Mouse (Mus musculus): Measurements from ENCODE around the gene Icam1. TPM values are rescaled to one million over a fixed set of nuclear protein-coding genes. Genes with fewer than 3 reads are reported as not detected.

The Icam1 gene
- polyA plus RNA-seq, 1 experiment from 2014 or later: 4.2 TPM

- no peak overlapping the region for H3K9ac ChIP-seq (replicated peaks)
- no peaks in the 10 kb centered on the region for H3K9me3 ChIP-seq (replicated peaks)
- H3K27me3 ChIP-seq (replicated peaks): peaks cover 60% of the 10 kb centered on the region
- H3K4me1 ChIP-seq: peaks cover 50% of the 10 kb centered on the region
- H3K4me3 ChIP-seq (replicated peaks): no peak overlapping the region
- ATAC-seq (ENCODE audit: low FRiP score): no peak
- no peaks in the 10 kb centered on the region for H3K36me3 ChIP-seq
- H3K4me2 ChIP-seq: no peak overlapping the region
- WGBS: 67% methylated on average over 6 of the region's 6 CpGs
- H3K27ac ChIP-seq (replicated peaks): no peak overlapping the region
These were observed 12.8 kb downstream of the Icam1 start for GRCm38 (mm10) chr9:21028560-21029110.

DNA sequence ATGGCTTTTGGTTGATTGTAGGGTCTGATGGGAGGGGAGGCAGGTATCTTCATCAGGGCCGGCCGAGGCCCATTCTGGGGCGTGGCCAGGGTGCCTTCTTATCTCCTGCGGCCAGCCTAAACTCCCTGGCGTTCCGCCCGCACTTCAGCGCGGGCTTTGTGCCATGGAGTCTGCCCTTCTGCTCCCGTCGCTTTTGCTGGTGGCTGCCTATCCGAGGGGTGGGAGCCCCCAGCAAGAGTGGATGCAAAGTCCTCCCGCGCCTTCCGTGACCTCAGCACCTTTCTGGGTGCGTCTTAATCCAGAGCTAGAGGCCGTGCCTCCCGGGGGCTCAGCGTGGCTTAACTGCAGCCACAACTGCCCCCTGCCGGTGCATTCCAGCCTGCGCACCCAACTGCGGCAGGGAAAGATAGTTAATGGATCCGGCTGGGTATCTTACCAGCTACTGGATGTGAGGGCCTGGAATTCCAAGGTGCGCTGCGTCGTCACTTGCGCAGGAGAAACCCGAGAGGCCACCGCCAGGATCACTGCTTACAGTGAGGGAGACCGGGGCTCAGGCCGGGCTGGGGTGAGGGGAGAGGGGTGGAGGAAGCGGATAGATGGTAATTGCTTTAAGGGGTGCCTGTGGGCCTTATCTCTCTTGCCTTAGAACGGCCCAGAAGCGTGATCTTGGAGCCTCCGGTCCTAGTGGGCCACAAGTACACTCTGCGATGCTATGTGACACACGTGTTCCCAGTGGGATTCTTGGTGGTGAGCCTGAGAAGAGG is 13.7 kb downstream of the Icam1 start, which contains the start of gene Icam4:
TSS of gene Icam4 (plus strand) at position 83 of the 764 bp plus-strand sequence.
- Histone ChIP-seq H3K4me2 (peak within 1 kb of the TSS; percentile 86), H3K4me1 (peaks cover 53% of the 10 kb centered on the region), H3K27me3 (replicated peaks) (peaks cover 67% of the 10 kb centered on the region), H3K4me3 (replicated peaks) (peak within 1 kb of the TSS; percentile 22), H3K9ac (replicated peaks) (no peak within 1 kb of the TSS), H3K27ac (replicated peaks) (no peak within 1 kb of the TSS), H3K36me3 (no peaks in the 10 kb centered on the region), H3K9me3 (replicated peaks) (no peaks in the 10 kb centered on the region)
- WGBS: 2% methylated on average over 37 of the region's 37 CpGs
- no peak for ATAC-seq (ENCODE audit: low FRiP score)

DNA sequence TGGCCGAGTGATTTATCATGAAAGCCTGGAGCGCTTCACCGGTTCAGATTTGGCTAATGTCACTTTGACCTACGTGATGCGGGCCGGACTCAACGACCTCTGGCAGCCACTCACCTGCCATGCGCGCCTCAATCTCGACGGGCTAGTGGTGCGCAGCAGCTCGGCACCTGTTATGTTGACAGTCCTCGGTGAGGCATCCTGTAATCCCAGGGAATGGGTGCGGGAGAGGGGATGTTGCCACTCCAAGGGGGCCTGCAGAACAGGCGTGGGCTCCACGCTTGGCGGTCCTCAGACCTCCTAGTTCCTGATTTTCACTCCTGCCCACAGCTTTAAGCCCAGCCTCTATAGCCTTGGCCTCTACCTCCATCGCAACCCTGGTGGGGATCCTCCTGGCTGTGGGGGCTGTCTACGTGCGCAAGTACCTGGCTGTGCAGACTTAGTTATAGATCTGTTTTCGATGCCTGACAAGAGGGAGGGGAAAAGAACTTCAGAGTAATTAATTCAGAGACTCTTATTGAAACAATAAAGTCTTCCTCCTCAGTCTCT is 14.3 kb downstream of the Icam1 start:
- Histone ChIP-seq H3K9me3 (replicated peaks) (no peaks in the 10 kb centered on the region), H3K4me1 (peaks cover 59% of the 10 kb centered on the region), H3K27ac (replicated peaks) (no peak overlapping the region), H3K27me3 (replicated peaks) (peaks cover 73% of the 10 kb centered on the region), H3K4me2 (peak overlapping the region; percentile 86), H3K36me3 (no peaks in the 10 kb centered on the region), H3K4me3 (replicated peaks) (0 out of 2 replicates have a peak overlapping the region, but pooled peaks have one; percentile 22), H3K9ac (replicated peaks) (no peak overlapping the region)
- 24% methylated on average over 22 of the region's 22 CpGs for WGBS
- ATAC-seq (ENCODE audit: low FRiP score): no peak

DNA sequence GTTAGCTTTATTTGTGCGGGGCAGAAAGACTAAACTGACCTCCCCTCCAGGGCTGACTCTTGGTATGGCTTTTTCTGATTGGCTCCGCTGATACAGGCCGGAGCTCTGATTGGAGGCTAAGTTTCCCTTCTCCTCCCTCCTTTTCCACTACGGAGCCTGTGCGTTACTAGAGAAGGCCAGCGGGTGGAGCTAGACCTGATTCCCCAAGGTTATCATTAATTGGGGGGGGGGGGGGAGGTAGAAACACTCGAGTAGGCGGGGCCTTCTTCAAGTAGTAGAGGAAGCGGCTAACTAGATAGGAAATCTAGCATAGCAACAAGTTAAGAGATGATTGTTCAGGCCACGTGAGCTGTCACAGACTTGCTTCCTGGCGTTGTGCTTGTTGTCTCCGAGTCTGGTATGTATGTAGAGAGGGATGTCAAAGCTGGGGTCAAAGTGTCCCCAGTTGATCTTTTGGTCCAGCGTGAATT is 15.0 kb downstream of the Icam1 start:
- peaks cover 80% of the 10 kb centered on the region for H3K27me3 ChIP-seq (replicated peaks)
- H3K9ac ChIP-seq (replicated peaks): peak overlapping the region; percentile 47; the same call in 1 of the 2 replicates
- no peaks in the 10 kb centered on the region for H3K9me3 ChIP-seq (replicated peaks)
- H3K27ac ChIP-seq (replicated peaks): peak overlapping the region; percentile 34; the same call in 1 of the 2 replicates
- under 1% methylated on average over 13 of the region's 13 CpGs for WGBS
- no peaks in the 10 kb centered on the region for H3K36me3 ChIP-seq
- H3K4me2 ChIP-seq: peak overlapping the region; percentile 86
- peak overlapping the region; percentile 48 for H3K4me3 ChIP-seq (replicated peaks)
- H3K4me1 ChIP-seq: peaks cover 66% of the 10 kb centered on the region
- peak; percentile 62 for ATAC-seq (ENCODE audit: low FRiP score)

DNA sequence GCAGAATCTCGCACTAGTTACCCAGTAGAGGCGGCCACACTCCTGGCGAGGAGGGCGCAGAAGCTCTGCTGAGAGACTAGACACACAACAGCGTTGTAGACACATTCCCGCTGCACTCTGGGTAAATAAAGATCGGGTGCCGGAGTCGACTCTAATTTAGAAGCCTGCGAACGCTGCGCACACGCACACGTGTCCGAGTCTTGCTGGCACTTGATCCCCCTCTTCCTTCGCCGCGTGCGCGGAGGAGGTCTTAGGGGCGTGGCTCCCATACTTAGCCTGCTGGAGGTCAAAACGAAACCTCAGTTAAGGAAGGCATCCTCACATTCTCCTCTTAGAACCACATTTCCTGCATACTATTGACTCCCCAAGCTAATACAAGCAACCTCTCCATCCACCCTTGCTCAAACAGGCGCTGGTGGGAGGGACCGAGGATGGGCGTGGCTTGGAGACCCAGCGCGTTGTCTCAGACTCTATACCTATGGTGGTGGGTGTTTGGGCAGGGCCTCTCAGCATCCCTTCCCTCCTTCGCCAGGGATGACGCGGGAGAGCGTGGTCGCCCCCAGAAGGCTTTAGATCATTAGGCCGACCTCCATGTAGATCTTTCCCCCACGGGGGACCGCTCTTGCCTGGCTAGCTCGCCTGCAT is 15.6 kb downstream of the Icam1 start:
- peak; percentile 78 for ATAC-seq (ENCODE audit: low FRiP score)
- WGBS: under 1% methylated on average over 36 of the region's 36 CpGs
- H3K4me1 ChIP-seq: peaks cover 72% of the 10 kb centered on the region
- no peaks in the 10 kb centered on the region for H3K9me3 ChIP-seq (replicated peaks)
- peak overlapping the region; percentile 47 for H3K9ac ChIP-seq (replicated peaks)
- H3K4me2 ChIP-seq: peak overlapping the region; percentile 86
- H3K27me3 ChIP-seq (replicated peaks): peaks cover 82% of the 10 kb centered on the region
- peak overlapping the region; percentile 48 for H3K4me3 ChIP-seq (replicated peaks)
- no peaks in the 10 kb centered on the region for H3K36me3 ChIP-seq
- H3K27ac ChIP-seq (replicated peaks): peak overlapping the region; percentile 34

- H3K9ac ChIP-seq (replicated peaks): peak within 1 kb of the TSS; percentile 47
- H3K4me3 ChIP-seq (replicated peaks): peak within 1 kb of the TSS; percentile 48
- H3K27me3 ChIP-seq (replicated peaks): peaks cover 82% of the 10 kb centered on the region
- peaks cover 77% of the 10 kb centered on the region for H3K4me1 ChIP-seq
- H3K36me3 ChIP-seq: no peaks in the 10 kb centered on the region
- WGBS: 1% methylated on average over 33 of the region's 35 CpGs
- no peaks in the 10 kb centered on the region for H3K9me3 ChIP-seq (replicated peaks)
- peak within 1 kb of the TSS; percentile 34 for H3K27ac ChIP-seq (replicated peaks)
- peak; percentile 40 for ATAC-seq (ENCODE audit: low FRiP score)
- H3K4me2 ChIP-seq: peak within 1 kb of the TSS; percentile 86
These were observed 16.1 kb downstream of the Icam1 start, which contains the start of gene Icam5 for GRCm38 (mm10) chr9:21031896-21032351. Icam5 (plus strand) TSS chr9:21032073.

DNA sequence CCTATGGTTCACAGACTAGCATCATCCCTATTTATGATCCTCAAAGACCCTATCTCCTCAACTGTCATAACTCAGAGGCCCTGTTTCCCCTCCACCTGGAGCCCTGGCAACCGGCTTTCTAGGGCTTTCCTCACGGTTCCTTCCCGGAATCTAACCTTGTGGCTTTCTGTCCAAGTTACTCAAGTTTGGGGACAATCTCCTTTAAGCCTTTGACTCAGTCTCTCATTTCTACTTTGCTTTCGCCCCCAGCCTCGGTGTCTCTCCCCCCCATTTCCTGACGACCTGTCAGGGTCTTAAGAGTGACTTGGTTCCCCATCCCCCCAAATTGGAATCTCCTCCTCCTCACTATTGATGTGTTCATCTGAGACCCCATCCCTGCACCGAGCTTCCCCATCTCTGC is 16.7 kb downstream of the Icam1 start:
- ATAC-seq (ENCODE audit: low FRiP score): no peak
- no peaks in the 10 kb centered on the region for H3K9me3 ChIP-seq (replicated peaks)
- H3K27ac ChIP-seq (replicated peaks): no peak overlapping the region
- H3K4me2 ChIP-seq: peak overlapping the region; percentile 86
- H3K4me1 ChIP-seq: peaks cover 83% of the 10 kb centered on the region
- peak overlapping the region; percentile 47; the same call in 1 of the 2 replicates for H3K9ac ChIP-seq (replicated peaks)
- 5% methylated on average over 7 of the region's 7 CpGs for WGBS
- H3K27me3 ChIP-seq (replicated peaks): peaks cover 84% of the 10 kb centered on the region
- H3K4me3 ChIP-seq (replicated peaks): peak overlapping the region; percentile 48
- no peaks in the 10 kb centered on the region for H3K36me3 ChIP-seq

- peak overlapping the region; percentile 48 for H3K4me3 ChIP-seq (replicated peaks)
- peaks cover 85% of the 10 kb centered on the region for H3K27me3 ChIP-seq (replicated peaks)
- H3K9ac ChIP-seq (replicated peaks): peak overlapping the region; percentile 47
- ATAC-seq (ENCODE audit: low FRiP score): no peak
- under 1% methylated on average over 34 of the region's 34 CpGs for WGBS
- no peaks in the 10 kb centered on the region for H3K36me3 ChIP-seq
- H3K4me2 ChIP-seq: peak overlapping the region; percentile 86
- H3K4me1 ChIP-seq: peaks cover 85% of the 10 kb centered on the region
- H3K27ac ChIP-seq (replicated peaks): no peak overlapping the region
- H3K9me3 ChIP-seq (replicated peaks): no peaks in the 10 kb centered on the region
These were observed 17.4 kb downstream of the Icam1 start for GRCm38 (mm10) chr9:21033136-21033535.

DNA sequence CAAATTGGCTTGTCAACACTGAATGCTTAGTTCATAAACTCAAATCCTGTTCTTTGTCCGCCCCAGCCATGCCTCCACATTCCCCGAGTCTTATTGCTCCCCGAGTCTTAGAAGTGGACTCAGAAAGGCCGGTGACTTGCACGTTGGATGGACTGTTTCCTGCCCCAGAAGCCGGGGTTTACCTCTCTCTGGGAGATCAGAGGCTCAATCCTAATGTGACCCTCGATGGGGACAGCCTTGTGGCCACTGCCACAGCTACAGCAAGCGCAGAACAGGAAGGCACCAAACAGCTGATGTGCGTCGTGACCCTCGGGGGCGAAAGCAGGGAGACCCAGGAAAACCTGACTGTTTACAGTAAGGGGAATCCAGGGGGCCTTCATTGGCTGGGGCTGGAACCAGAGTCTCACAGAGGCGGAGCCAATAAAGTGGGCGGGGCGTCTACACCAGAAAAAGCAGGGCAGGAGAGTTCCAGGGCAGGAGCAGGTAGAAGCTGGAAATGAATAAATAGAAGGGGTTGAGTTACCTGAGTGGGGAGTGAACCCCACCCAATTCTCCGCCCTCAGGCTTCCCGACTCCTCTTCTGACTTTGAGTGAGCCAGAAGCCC is 18.8 kb downstream of the Icam1 start:
- H3K4me1 ChIP-seq: peaks cover 79% of the 10 kb centered on the region
- no peak overlapping the region for H3K27ac ChIP-seq (replicated peaks)
- no peaks in the 10 kb centered on the region for H3K36me3 ChIP-seq
- no peaks in the 10 kb centered on the region for H3K9me3 ChIP-seq (replicated peaks)
- no peak overlapping the region for H3K9ac ChIP-seq (replicated peaks)
- H3K27me3 ChIP-seq (replicated peaks): peaks cover 84% of the 10 kb centered on the region
- peak overlapping the region; percentile 85 for H3K4me2 ChIP-seq
- H3K4me3 ChIP-seq (replicated peaks): 0 out of 2 replicates have a peak overlapping the region, but pooled peaks have one; percentile 51
- 4% methylated on average over 17 of the region's 17 CpGs for WGBS
- ATAC-seq (ENCODE audit: low FRiP score): no peak

DNA sequence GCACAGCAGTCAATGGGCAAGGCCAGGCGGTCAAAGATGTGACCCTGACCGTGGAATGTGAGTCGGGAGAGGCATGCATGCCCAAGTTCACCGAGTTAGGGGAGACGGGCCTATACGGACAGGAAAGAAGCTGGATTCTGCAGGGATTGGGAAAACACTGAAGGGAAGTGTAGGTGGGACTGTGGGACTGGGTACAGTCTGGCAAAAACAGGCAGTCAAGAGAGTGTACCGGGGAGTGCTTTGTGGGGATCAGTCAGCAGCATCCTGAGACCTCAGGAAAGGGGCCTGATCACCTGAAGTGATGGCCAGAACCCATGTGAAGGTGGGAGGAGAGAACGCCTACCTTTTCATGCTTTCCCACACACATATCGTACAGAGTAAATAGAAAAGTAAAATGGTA is 19.8 kb downstream of the Icam1 start:
- H3K4me1 ChIP-seq: peaks cover 71% of the 10 kb centered on the region
- H3K9me3 ChIP-seq (replicated peaks): no peaks in the 10 kb centered on the region
- no peaks in the 10 kb centered on the region for H3K36me3 ChIP-seq
- peaks cover 84% of the 10 kb centered on the region for H3K27me3 ChIP-seq (replicated peaks)
- H3K4me2 ChIP-seq: peak overlapping the region; percentile 85
- peak overlapping the region; percentile 51 for H3K4me3 ChIP-seq (replicated peaks)
- WGBS: 20% methylated on average over 9 of the region's 9 CpGs
- ATAC-seq (ENCODE audit: low FRiP score): no peak
- H3K9ac ChIP-seq (replicated peaks): no peak overlapping the region
- H3K27ac ChIP-seq (replicated peaks): no peak overlapping the region

DNA sequence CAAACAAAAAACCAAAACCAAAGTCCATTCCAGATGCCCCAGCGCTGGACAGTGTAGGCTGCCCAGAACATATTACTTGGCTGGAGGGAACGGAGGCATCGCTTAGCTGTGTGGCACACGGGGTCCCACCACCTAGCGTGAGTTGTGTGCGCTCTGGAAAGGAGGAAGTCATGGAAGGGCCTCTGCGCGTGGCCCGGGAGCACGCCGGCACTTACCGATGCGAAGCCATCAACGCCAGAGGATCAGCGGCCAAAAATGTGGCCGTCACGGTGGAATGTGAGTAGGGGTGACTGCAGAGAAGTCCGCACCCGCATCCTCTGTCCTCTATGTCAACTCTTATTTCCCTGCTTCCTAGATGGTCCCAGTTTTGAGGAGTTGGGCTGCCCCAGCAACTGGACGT is 20.4 kb downstream of the Icam1 start:
- peaks cover 65% of the 10 kb centered on the region for H3K4me1 ChIP-seq

More for the DNA sequence above, 20.4 kb downstream of the Icam1 start:
- peaks cover 85% of the 10 kb centered on the region for H3K27me3 ChIP-seq (replicated peaks)
- WGBS: 7% methylated on average over 20 of the region's 20 CpGs
- H3K9ac ChIP-seq (replicated peaks): no peak overlapping the region
- H3K4me2 ChIP-seq: peak overlapping the region; percentile 85
- H3K36me3 ChIP-seq: no peaks in the 10 kb centered on the region
- no peak for ATAC-seq (ENCODE audit: low FRiP score)
- H3K9me3 ChIP-seq (replicated peaks): no peaks in the 10 kb centered on the region
- no peak overlapping the region for H3K27ac ChIP-seq (replicated peaks)
- peak overlapping the region; percentile 51 for H3K4me3 ChIP-seq (replicated peaks)
